Mouse (Mus musculus) c-Kit-negative CD71-positive TER-119-positive erythroid progenitor cells, embryonic 14.5 days (primary cell): ENCODE measurements around the gene H2-Aa.

Experiments used
- DNase-seq: peaks from one replicate; pipeline ENCODE4 v3.0.0-alpha.2; 2013; ENCODE audit warnings: low read depth, low spot score

Gene H2-Aa

GRCm38 (mm10) chr17:34300071-34300470, 12.4 kb upstream of the H2-Aa start:
- DNase-seq: no peak

DNA sequence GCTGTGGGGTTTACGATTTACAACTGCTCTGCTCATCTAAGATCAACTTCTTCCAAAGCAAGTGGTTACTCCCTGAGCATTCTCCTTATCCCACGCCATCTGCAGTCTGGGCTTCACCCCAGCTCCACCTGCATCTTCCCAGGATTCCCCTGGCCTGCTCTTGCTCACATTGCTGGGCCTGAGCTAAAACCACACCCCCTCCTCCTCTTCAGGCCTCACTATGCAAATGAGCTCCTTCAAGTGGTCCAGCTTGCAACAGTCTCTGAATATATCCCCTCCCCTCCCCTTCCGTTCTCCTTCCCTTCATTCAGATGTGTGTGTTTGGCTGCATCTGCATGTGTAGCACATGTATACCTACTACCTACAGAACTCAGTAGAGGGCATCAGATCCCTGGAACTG, 11.7 kb upstream of the H2-Aa start:
- DNase-seq: no peak

- DNase-seq: no peak
Measured at GRCm38 (mm10) chr17:34295891-34296794, 8.5 kb upstream of the H2-Aa start.

- DNase-seq: no peak
Measured at GRCm38 (mm10) chr17:34295307-34295706, 7.7 kb upstream of the H2-Aa start.

GRCm38 (mm10) chr17:34294249-34294648, 6.6 kb upstream of the H2-Aa start:
- DNase-seq: no peak

GRCm38 (mm10) chr17:34293533-34293932, 5.9 kb upstream of the H2-Aa start:
- no peak for DNase-seq

GRCm38 (mm10) chr17:34292570-34292969, 4.9 kb upstream of the H2-Aa start:
- no peak for DNase-seq

DNA sequence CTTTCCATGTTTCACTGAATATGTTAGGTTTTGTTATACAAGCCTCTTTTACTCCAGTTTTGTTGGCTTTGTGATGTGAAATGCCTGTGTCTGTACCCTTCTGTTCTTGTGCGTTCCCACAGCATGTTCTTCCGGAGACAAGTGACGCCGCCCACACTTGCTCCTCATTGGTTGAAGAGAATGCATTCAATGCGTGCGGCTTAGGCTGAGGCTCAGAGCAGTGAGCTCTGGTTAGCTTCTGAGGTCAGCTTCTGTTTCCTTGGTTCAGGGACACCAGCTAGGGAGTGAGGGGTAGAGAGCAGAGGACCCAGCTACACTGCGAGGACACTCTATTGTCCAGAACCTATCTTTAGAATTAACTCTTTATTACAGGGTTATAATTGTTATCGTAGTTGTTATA, 4.0 kb upstream of the H2-Aa start:
- DNase-seq: no peak

- no peak for DNase-seq
Measured at GRCm38 (mm10) chr17:34288131-34288530, 508 bp upstream of the H2-Aa start.

GRCm38 (mm10) chr17:34286999-34287398, 624 bp downstream of the H2-Aa start:
- DNase-seq: no peak

DNA sequence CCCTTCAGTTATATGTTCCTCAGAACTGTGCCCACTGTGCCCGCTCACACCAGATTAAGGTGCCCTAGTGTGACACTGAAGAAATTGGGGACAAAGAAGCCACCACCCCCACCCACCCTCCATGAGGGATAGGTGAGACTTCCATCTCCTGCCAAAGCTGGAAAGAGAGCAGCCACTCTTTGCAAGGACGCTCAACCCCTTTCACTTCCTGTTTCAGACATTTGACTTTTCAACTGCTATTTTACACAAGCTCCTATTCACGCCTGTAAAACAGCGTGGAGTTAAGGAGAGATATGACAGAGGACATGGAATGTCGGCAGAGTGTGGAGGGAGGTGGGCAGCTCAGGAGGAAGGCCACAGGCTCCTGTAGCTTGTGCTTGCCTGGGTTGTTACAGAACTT, 1.1 kb downstream of the H2-Aa start:
- no peak for DNase-seq

DNA sequence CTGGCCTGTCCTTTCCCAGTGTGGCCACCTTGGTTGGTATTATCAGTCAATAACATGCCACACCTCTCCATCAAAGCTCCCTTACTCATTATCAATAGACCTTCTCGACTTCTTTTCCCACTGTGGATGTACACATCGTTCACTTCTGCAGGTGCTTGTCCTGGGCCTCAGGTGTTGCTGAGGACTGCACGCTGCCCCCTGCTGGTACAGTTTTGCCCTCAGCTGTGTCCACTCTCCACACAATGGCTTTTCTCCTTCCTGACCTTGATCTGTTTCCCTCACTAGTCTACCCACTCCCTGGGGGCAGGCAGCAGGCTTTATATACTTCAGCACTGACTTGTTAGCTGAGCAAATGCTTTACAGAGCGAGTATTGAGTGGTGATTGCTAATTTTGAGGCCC, 1.8 kb downstream of the H2-Aa start:
- DNase-seq: no peak

DNA sequence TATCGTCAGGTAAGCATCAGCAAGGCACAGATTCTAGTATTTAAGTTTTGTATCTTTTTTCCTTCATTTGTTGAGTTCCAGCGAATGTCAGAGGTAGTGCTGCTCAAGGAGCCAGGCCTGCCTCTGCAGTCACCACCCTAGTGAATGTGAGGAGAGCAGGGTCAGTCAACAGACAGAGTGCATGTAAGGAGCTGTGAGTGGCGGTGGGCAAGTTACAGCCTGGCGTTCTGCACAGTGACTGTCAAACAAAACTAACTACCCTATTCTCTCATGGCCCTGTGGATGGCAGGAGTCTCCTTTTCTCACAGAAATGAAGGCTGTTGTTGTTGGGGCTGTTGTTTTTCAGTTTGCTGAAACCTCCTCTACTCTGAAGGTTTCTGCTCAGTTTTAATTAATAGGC, 2.3 kb downstream of the H2-Aa start:
- DNase-seq: no peak

GRCm38 (mm10) chr17:34281836-34282235, 5.8 kb downstream of the H2-Aa start:
- DNase-seq: no peak

GRCm38 (mm10) chr17:34280499-34281038, 7.1 kb downstream of the H2-Aa start:
- no peak for DNase-seq

- DNase-seq: no peak
Measured at GRCm38 (mm10) chr17:34272102-34272501, 15.5 kb downstream of the H2-Aa start.

GRCm38 (mm10) chr17:34270940-34271339, 16.7 kb downstream of the H2-Aa start:
- DNase-seq: no peak

GRCm38 (mm10) chr17:34270230-34270629, 17.4 kb downstream of the H2-Aa start:
- DNase-seq: no peak

DNA sequence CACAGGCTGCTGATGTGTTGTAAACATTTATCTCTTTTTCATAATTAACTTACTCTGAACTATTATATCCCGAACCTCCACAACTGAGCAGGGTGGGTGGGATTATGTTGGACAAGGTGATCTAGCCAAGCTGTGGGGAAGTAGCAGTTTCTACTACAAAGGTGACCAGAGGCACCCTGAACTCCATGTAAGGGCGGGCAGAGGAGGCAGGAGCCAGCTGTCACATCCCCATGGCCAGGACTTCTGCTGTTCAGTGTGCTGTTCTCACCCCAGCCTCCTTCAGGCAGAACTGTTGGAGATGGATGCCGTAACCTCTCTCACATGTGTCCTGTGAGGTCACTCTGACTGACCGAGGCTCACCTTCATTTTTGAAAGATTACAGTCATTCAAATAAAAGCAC, 17.8 kb downstream of the H2-Aa start:
- no peak for DNase-seq

DNA sequence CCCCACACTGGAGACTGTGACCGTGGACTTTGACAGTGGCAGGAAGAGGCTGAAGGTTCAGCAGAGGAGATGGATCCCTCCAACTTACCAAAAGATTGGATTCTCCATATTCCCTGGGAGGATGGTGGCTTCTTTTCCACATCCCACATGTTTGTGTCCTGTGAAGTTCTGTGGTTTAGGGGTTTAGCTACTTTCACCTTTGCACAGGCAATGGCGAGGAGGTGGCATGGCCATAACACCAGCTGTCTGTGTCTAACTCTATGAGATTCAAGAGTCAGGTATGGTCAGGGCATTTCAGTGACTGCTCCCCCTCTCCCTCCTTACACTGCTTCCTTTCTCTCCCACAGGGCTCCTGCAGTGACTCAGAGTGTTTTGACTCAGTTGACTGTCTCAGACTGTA, 18.9 kb downstream of the H2-Aa start:
- DNase-seq: no peak

DNA sequence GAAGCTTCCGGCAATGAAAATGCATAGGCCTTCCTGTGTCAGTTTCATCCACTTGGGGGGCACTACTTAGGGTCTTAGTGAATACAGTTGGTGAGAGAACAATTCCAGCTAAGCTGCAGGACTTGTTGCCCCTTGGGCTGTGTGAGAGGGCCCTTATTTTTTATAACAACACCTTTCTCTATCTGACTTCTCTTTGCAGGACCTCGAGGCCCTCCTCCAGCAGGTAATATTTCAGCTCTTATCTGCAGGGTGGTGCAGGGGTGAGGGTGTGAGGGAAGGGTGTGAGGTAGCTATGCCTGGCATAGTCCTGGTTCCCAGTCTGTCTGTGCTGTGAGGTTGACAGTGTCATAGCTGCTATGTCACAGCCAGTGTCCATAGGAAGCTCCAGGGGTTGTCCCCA, 19.4 kb downstream of the H2-Aa start:
- DNase-seq: no peak

GRCm38 (mm10) chr17:34264452-34265351, 22.9 kb downstream of the H2-Aa start:
- no peak for DNase-seq
